Mouse (Mus musculus): Measurements from ENCODE around the gene Lmbrd1. TPM values are rescaled to one million over a fixed set of nuclear protein-coding genes. Genes with fewer than 3 reads are reported as not detected.
A peak's percentile ranks its signal among the peaks of the same experiment; 100 is the strongest.
"Not testable (repeated sequence)": the region's sequence is repeated elsewhere in the genome, so short reads cannot be mapped to it uniquely, and the experiment has no call there.

Gene Lmbrd1
- 100 to 1,000 TPM; 135 to 148 (median 142) TPM for total RNA-seq (2022)

GRCm38 (mm10) chr1:24678205-24678917 lies at the start of gene Lmbrd1:
Gene Lmbrd1 (plus strand): TSS chr1:24678630.
- peak; percentile 93 to 96 for DNase-seq (ENCODE audit: low spot score in 2 of 2)

- no peak for DNase-seq (ENCODE audit: low spot score in 2 of 2)
These were observed 44.8 kb upstream of the Lmbrd1 start for GRCm38 (mm10) chr1:24633553-24634132.

DNA sequence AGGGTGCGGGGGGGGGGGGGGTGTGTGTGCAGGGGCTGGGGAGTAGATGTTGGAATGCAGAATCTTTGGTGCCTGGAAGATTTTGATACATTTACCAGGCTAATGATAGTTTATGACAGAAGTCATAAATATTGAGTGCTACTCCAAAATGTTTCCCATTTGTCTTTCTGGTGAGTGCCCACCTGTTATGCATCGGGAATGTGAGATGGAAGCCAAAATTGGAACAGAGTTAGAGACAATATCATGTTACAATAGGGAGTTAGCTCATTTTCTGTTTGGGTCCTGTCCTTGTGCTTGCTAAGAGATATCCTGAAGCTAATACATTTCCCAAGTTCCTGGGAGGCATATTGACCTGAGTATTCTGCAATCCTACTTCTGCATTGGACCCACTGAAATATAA lies 28.3 kb upstream of the Lmbrd1 start:
- DNase-seq (ENCODE audit: low spot score in 2 of 2), result no peak

GRCm38 (mm10) chr1:24659914-24660313 lies 18.5 kb upstream of the Lmbrd1 start:
- DNase-seq (ENCODE audit: low spot score in 2 of 2), result no peak

- not testable (repeated sequence) for DNase-seq (ENCODE audit: low spot score in 2 of 2)
These were observed 17.8 kb upstream of the Lmbrd1 start for GRCm38 (mm10) chr1:24660662-24661061.

GRCm38 (mm10) chr1:24661551-24661950 lies 16.9 kb upstream of the Lmbrd1 start:
- DNase-seq (ENCODE audit: low spot score in 2 of 2), result peak; percentile 59 to 94

DNA sequence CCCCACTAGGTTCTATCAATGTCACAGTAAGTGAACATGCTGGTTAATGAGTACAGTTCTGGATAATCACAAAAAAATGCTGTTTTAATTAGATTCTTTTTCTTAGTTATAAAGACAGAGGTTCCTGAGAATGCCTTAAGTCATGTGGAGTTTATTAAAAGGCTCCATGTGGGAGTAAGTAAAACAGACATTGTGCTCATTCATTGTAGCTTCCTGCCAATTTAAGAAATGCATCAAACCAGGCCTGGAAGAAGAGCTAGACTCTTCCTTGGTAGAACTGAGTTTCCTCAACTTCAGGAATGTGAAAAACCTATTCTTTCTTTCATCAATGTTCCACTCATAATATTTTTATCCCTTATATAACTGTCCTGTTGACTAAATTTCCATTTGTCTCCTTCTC lies 14.3 kb upstream of the Lmbrd1 start:
- DNase-seq (ENCODE audit: low spot score in 2 of 2), result no peak

DNA sequence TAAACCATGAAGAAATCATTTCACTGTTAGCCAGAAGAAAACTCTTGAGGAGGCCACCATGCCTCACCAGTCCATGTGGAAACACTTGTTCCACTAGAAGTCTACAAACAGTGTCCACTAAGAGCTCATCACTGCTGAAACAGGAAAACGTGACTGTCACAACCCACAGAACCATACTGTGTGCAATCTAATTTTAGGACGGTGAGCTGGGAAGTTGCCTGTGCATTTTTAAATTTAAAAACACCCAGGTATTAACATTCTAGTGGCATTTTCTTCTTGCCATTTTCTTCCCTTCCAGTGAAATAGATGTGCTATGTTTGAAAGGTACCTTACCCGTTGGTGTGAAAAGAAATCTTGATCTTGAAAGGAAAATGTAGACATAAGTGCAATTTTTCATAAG lies 5.2 kb upstream of the Lmbrd1 start:
- DNase-seq (ENCODE audit: low spot score in 2 of 2), result no peak

DNA sequence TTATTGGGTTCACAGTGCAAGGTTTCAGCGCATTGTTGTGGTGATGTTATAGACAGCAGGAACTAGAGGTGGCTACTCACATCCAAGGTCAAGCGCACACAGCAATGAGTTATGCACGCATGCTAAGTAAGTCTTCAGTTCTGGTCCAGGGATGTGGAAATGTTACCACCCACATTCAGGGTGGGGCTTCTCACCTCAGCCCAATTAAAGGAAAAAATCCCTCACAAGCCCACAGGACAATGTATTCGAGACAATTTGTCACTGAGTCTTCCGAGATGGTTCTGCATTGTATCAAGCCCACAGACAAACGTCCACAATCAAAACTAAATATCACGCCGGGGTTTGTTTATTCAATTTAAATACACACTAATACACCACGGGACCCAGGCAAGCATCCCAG lies 724 bp upstream of the Lmbrd1 start:
- DNase-seq (ENCODE audit: low spot score in 2 of 2), result no peak

DNA sequence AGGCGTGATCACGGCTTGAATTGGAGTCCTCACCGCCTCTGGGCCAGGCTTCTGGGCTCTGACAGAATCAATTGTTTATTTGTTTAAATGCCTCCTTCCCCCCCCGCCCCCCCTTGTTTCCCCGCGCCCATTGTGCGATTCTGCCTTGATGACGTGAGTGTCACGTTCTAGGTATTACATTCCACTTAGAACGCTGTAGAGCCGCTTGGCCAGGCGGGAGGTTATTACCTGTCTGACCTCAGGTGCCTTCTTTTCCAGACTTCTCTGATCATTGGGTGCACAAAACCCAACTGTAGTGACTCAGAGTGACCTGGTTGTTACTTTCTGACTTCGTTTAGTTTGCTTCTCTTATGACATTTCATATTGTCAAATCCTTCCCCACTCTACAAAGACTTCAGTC lies 641 bp downstream of the Lmbrd1 start:
- DNase-seq (ENCODE audit: low spot score in 2 of 2), result no peak

DNA sequence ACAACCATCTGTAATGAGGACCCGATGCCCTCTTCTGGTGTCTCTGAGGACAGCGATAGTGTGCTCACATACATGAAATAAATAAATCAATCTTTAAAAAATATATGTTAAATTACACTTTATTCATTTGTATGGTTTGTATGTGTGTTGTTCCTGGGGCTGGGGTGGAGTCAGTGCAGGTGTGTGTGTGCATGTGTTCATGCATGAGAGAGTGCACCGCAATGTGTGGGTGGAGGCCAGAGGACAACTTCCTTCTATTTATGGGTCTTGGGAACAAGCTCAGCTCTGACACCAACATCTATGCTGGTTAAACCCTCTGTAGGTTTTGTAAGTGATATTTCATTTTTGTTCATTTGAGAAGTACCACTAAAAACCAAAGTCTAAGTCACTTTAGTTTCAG lies 2.6 kb downstream of the Lmbrd1 start:
- no peak for DNase-seq (ENCODE audit: low spot score in 2 of 2)

GRCm38 (mm10) chr1:24681946-24682345 lies 3.5 kb downstream of the Lmbrd1 start:
- no peak for DNase-seq (ENCODE audit: low spot score in 2 of 2)

DNA sequence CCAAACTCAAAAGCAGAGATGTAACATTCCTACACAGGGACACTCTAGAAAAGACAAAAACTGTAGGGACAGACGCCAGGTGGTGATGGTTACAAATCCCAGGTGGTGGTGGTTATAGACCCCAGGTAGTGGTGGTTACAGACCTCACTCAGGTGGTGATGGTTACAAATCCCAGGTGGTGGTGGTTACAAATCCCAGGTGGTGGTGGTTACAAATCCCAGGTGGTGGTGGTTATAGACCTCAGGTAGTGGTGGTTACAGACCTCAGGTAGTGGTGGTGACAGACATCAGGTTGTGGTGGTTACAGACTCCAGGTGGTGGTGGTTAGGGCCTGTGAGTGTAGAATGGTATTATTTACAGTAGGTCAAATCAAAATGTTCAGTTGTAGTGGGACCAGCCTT lies 5.5 kb downstream of the Lmbrd1 start:
- no peak for DNase-seq (ENCODE audit: low spot score in 2 of 2)

DNA sequence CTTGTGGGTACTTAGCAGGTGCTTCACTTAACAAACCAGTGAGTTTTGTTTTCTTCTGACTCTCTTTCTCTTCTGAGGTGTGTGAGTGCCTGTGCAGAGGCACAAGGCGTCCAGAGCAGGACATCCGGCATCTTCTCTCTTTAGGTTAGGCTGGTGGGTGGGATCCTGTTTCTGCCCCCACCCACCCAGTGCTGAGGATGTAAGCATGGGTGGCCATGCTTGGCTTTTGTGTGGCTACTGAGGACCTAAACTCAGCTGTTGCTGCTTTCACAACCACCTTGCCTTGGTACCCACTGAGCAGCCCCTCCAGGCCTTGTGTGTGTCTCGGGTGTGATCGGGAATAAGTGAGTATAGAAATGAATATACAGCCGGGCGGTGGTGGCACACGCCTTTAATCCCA lies 7.2 kb downstream of the Lmbrd1 start:
- DNase-seq (ENCODE audit: low spot score in 2 of 2), result no peak

DNA sequence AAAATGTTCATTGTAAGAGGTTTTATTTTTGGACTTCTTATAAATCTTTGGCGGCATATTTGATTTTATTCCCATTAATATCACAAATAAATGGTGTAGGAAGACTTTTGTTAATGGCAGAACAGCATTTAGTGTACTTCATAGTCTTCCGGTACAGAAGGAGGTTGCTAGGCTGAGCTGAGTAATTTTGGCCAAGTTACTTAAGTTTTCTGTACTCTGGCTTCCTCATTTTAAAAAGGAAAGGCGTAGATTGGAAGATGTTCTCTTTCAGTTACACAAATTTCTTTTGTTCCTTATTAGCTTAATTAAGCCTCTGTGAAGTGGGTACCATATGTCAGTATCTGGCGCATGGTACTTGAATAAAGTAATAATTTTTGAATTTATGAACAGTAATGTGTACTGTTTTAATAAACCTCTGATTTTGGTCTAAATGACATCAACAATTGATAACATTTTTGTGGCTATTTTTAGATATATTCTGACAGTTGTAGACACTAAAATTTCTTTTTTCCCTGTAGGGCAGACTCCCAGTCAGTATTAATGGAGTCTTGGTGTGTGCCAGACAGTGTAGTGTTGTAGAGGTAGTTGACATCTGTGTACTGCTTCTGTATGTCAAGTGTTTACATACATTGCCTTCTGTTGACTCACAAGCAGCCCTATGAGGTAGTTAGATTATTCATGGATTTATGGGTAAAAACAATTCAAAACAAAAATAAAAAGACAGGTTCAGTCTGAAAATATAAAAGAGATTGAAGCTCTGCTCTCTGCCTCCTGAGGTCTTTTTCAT lies 8.0 kb downstream of the Lmbrd1 start:
- DNase-seq (ENCODE audit: low spot score in 2 of 2), result no peak

DNA sequence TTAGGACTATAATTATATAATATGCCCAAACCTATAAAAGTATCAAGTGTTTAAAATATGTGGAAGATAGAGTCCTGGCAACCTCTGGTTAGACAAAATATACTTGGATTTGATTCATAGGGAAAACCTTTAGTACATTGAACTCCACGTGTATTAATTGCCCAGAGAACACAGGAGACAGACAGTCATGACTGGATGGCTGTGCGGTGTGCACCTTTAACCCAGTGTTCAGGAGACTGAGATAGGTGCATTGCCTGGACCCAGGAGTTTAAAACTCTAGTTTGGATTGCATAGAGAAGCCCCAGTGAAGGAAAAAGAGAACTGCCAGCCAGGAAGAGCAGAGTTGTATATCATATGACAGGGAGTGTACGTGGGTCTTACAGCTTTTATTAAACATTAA lies 19.2 kb downstream of the Lmbrd1 start:
- no peak for DNase-seq (ENCODE audit: low spot score in 2 of 2)

GRCm38 (mm10) chr1:24698146-24698880 lies 19.9 kb downstream of the Lmbrd1 start:
- DNase-seq (ENCODE audit: low spot score in 2 of 2), result no peak

- DNase-seq (ENCODE audit: low spot score in 2 of 2), result no peak
These were observed 20.9 kb downstream of the Lmbrd1 start for GRCm38 (mm10) chr1:24699320-24699719.

GRCm38 (mm10) chr1:24700241-24700640 lies 21.8 kb downstream of the Lmbrd1 start:
- no peak for DNase-seq (ENCODE audit: low spot score in 2 of 2)

- DNase-seq (ENCODE audit: low spot score in 2 of 2), result no peak
These were observed 25.4 kb downstream of the Lmbrd1 start for GRCm38 (mm10) chr1:24703821-24704220.

DNA sequence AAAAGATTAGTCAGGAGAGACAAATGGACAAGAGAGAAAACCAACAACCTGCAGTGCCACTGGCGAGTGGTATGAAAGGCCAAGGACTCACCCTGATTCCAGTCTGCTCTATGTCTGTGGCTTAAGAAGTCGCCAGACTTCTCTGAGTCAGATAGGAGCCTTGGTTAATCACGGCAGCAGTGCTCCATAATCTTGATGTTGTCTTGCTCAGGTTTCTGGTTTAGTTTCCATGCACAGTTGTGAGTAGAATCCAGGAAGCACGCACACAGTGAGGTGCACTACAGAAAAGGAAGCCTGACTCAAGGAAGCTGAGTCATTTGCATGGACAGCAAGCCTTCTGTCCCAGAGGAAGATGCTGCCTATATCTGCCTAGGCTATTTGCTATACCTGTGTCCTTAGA lies 37.9 kb downstream of the Lmbrd1 start:
- no peak for DNase-seq (ENCODE audit: low spot score in 2 of 2)

DNA sequence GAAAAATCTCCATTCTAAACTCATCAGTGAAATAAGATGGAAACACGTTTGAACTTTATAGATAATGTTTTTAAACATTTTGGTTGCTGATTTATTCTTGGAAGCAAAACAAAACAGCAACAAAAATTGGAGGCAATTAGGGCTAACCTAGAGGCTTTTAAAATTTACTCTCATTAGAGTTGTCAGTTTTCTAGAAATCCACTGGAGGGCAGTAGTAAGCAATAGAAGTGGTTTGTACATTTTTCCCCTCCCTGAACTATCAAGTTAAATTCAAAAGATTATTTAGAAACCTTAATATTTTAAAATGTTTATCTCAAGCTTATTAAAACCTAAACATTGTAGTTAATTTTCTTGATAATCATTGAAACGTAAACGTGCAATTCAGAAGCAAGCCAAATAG lies 41.2 kb downstream of the Lmbrd1 start:
- DNase-seq (ENCODE audit: low spot score in 2 of 2), result no peak

Data from left cerebral cortex, adult 8-10 months (tissue).